Mouse (Mus musculus): ENCODE results near the gene Stx2. TPM values are rescaled to one million over a fixed set of nuclear protein-coding genes. Genes with fewer than 3 reads are reported as not detected.
"Not testable (repeated sequence)": the region's sequence is repeated elsewhere in the genome, so short reads cannot be mapped to it uniquely, and the experiment has no call there.

Stx2 gene
- total RNA-seq, 2 experiments from 2014 or later: 17.8 to 21.8 TPM

DNA sequence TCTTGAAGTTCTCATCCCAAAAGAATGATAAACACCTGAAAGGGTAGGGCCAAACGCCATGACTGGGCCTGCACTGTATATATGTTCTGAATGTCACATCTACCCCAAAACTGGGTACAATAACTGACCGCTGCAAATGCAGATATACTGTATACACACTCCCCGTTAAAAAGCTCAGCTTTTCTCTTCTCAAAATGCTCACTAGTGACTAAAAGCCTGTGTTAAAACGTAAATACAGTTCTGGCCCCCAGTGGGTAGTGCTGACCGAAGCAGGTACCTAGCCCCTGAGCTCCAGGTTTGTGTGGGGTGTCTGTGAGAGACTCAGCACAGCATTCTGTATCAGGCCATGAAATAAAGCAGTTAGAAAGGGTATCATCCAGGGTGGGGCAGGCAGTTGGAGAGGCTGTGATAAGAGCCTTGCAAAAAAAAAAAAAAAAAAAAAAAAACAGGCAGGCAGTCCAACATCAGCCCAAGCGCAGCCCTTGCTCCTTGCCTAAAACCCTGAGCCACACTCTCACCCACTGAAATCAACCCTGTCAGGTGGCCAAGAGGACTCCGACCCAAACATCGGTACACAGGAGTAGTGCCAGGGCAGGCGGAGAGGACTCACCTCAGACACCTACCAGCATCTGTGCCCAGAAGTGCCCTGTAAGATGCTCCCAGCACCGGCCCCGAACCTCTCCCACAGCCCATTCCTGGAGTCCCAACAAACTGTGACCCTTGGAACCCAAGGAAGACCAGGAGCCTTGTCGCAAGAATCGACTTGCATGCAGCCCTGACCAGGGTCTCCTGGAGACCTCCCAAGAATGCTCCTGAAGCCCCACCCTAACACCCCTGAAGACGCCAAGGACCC, 1.0 kb downstream of the Stx2 start:
- intact Hi-C loops (cut with DNase I): no loop called here
- DNase-seq (ENCODE audit: extremely low spot score in 1 of 2, low spot score in 2 of 2): no peak
- Histone ChIP-seq H3K4me3 (peak overlapping the region; percentile 63), H3K27ac (peak overlapping the region; percentile 83)
- TF ChIP-seq CTCF (IDR thresholded peaks at IDR 0.05): no peak

DNA sequence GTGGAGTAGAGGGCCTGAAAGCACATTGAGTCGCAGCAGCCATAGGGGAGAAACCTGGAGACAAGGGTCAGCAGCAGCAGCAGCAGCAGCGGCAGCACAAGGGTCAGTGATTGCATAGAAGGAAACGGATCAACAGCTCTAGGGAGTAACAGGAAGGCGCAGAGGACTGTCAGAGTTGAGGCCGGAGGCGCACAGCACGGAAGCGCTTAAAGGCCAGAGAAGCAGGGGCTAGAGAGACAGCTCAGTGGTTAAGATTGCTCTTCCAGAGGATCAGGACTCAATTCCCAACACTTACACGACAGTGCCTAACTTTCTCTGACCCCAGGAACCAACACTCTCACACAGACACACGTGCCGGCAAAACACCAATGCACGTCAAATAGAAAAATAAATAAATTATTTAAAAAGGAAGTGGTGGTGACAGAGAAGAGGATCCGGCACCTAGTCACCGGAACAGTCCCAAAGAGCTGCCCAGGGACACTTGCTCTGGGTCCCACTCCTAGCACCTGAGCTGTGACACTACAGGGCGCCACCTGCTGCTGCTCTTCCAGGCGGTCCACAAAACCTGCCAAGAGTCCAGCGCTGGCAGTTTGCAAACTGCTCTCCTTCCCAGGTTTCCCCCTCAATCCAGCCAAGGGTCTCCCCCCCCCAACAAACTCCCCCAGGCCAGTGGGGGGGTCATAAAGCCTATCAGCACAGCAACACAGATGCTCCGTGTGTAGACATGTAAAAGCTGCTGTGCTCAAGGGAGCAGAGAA, 2.2 kb downstream of the Stx2 start:
- no peak overlapping the region for H3K27ac ChIP-seq
- intact Hi-C loops (cut with DNase I): no loop called here
- no peak for DNase-seq (ENCODE audit: extremely low spot score in 1 of 2, low spot score in 2 of 2)

DNA sequence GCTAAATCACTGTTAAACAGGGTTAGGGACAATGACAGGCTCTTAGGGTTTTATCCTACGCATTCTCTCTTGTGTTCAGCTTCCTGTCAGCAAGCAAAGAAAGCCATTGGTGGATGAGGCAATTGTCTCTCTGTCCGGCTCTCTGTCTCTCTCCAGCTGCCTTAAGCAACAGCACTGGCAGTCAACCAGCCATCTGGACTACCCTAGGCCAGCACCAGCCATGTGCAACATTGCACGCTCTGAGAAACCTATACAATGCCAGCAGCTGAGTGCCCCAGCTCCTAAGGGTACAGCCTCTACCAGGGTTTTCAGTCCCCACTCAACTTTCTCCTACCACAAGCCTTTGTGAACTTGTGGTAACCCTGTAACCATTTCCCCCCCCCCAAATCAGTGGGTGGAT, 3.0 kb downstream of the Stx2 start:
- no peak for DNase-seq (ENCODE audit: extremely low spot score in 1 of 2, low spot score in 2 of 2)
- TF ChIP-seq CTCF (IDR thresholded peaks at IDR 0.05): no peak
- intact Hi-C loops (cut with DNase I): no loop called here

More for the DNA sequence above, 2.2 kb downstream of the Stx2 start:
- no peak overlapping the region for H3K4me3 ChIP-seq
- TF ChIP-seq CTCF (IDR thresholded peaks at IDR 0.05): no peak

GRCm38 (mm10) chr5:129002571-129003011, 5.8 kb downstream of the Stx2 start:
- intact Hi-C loops (cut with DNase I): no loop called here

More for the DNA sequence above, 3.0 kb downstream of the Stx2 start:
- H3K27ac ChIP-seq: peak overlapping the region; percentile 7; the same call in 1 of the 2 replicates
- no peak overlapping the region for H3K4me3 ChIP-seq

DNA sequence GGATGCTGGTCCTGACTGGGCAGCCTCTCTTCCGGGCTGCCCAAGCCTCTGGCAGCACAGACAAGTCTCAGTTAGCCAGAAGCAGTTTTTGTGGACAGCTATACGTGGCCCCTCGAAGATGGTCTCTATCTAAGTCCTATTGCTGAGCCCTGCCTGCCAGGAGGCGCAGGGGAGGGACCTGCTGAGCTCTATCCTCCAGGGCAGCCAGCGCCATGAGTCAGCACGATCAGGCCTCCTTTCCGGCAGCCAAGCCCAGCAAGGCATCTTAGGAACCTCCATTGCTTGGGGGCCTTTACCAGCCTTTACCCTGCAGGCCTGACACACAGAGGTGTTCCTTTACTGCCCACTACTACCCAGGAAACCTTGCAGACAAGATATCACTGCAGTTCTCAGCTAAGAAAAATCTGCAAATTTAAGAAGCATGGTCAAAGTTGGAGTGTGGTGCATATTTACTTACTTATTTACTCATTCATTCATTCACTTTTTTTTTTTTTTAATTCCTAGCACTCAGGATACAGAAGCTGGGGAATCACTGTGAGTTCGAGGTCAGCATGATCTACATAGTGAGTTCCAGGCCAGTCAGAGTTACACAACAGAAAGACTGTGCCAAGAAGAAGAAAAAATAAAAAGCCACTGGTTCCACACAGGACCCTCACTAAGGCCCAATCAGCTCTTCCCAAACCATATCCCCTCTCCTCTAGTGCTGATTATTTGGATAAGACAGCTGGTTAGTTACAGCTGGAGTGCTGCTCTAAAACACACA, 7.5 kb downstream of the Stx2 start:
- intact Hi-C loops (cut with DNase I): no loop called here
- no peak for DNase-seq (ENCODE audit: extremely low spot score in 1 of 2, low spot score in 2 of 2)
- H3K27ac ChIP-seq: no peak overlapping the region
- TF ChIP-seq CTCF (IDR thresholded peaks at IDR 0.05): no peak
- no peak overlapping the region for H3K4me3 ChIP-seq

More at GRCm38 (mm10) chr5:129002571-129003011, 5.8 kb downstream of the Stx2 start:
- no peak for DNase-seq (ENCODE audit: extremely low spot score in 1 of 2, low spot score in 2 of 2)
- no peak for TF ChIP-seq CTCF (IDR thresholded peaks at IDR 0.05)
- Histone ChIP-seq H3K27ac (no peak overlapping the region), H3K4me3 (no peak overlapping the region)

DNA sequence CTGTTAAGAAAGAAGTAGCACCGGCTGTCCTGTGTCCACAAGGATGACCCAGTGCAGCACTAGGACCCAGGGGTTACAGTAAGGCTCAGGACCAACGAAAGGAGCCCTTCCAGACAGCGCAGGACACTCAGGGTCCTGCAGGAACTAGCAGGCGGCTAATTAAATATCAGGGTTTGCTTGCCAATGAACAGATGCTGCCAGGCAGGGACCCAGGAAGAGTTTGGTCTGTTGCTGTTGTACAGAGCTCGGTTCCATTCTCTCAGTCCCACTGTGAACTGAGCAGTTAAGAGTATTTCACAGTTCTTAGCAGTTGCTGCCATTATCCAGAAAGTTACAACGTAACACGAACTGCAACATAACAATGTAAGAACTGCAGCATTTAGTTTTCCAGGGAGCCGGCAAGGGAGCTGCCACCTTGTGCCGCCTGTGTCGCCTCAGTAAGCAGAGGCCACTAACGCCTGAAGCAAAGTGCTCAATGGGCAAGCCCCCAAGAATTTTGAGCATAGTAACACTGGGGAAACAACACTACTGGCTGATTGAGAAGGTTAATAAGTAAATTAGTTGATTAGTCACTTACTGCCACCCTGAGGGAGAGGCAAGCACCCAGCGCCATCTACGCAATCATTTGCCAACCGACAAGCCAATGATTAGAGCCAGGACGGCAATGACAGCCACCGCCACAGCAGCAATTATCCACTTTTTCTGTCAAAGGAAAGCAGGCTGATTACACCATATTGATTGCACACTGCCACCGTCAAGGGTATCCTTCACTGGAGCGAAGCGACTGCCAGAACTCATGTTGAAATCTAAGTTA, 21.0 kb downstream of the Stx2 start:
- no peak for TF ChIP-seq CTCF (IDR thresholded peaks at IDR 0.05)
- intact Hi-C loops (cut with DNase I): no loop called here
- H3K4me3 ChIP-seq: no peak overlapping the region
- H3K27ac ChIP-seq: no peak overlapping the region
- DNase-seq (ENCODE audit: extremely low spot score in 1 of 2, low spot score in 2 of 2): no peak

GRCm38 (mm10) chr5:128985946-128986345, 22.4 kb downstream of the Stx2 start:
- no peak for TF ChIP-seq CTCF (IDR thresholded peaks at IDR 0.05)
- Histone ChIP-seq H3K27ac (no peak overlapping the region), H3K4me3 (no peak overlapping the region)
- no peak for DNase-seq (ENCODE audit: extremely low spot score in 1 of 2, low spot score in 2 of 2)
- intact Hi-C loops (cut with DNase I): no loop called here

DNA sequence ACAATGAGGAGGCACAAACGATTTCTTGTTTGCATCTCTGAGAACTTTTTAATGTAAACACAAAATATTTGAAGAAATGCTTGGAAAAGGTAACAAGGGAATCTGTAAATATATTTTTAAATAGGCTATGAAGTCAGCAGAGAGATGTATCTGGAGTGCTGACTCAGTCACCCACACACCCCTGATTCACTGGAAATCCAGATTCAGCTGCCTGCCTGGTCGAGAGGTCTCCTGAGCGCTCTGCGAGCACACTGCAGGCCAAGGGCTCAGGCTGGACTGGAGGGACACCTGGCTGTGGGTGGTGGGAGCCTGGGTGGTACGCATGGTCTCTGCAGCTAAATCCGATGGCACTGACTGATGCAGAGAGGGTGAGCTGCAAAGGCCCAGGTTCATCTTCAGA, 23.8 kb downstream of the Stx2 start:
- intact Hi-C loops (cut with DNase I): no loop called here
- no peak for TF ChIP-seq CTCF (IDR thresholded peaks at IDR 0.05)
- H3K4me3 ChIP-seq: no peak overlapping the region
- H3K27ac ChIP-seq: 0 out of 2 replicates have a peak overlapping the region, but pooled peaks have one; percentile 9
- no peak for DNase-seq (ENCODE audit: extremely low spot score in 1 of 2, low spot score in 2 of 2)

DNA sequence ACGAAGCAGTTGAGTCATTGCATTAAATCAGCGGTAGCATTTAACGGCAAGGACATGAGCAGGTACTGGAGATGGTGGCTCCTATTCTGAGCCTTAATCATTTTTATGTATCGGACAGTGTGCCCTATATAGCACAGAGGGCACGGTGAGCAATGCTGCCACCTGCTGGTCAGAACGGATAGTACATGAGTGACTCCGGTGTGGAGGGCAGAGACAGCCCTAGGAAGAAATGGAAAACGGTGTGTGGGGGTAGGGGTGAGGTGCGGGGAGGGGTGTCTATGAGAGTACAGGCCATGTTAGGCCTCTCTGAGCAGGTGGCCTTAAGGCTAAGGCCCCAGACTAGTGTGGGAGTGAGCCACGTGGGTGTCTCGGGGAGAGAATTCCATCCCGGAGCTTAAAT, 26.8 kb downstream of the Stx2 start:
- Histone ChIP-seq H3K27ac (no peak overlapping the region), H3K4me3 (no peak overlapping the region)
- peak; percentile 76 for TF ChIP-seq CTCF (IDR thresholded peaks at IDR 0.05)
- peak; percentile 43 to 80 for DNase-seq (ENCODE audit: extremely low spot score in 1 of 2, low spot score in 2 of 2)
- intact Hi-C loops (cut with DNase I): loop anchor here (2.0 kb wide), 1 partner anchor 251 kb away; no protein-coding TSS in a partner anchor

GRCm38 (mm10) chr5:128980857-128981256, 27.5 kb downstream of the Stx2 start:
- TF ChIP-seq CTCF (IDR thresholded peaks at IDR 0.05): no peak
- DNase-seq (ENCODE audit: extremely low spot score in 1 of 2, low spot score in 2 of 2): no peak
- Histone ChIP-seq H3K4me3 (no peak overlapping the region), H3K27ac (no peak overlapping the region)
- intact Hi-C loops (cut with DNase I): loop anchor here (2.0 kb wide), 1 partner anchor 250 kb away; no protein-coding TSS in a partner anchor

GRCm38 (mm10) chr5:128978957-128979356, 29.4 kb downstream of the Stx2 start:
- no peak overlapping the region for H3K27ac ChIP-seq
- no peak overlapping the region for H3K4me3 ChIP-seq
- no peak for DNase-seq (ENCODE audit: extremely low spot score in 1 of 2, low spot score in 2 of 2)
- intact Hi-C loops (cut with DNase I): no loop called here
- no peak for TF ChIP-seq CTCF (IDR thresholded peaks at IDR 0.05)

DNA sequence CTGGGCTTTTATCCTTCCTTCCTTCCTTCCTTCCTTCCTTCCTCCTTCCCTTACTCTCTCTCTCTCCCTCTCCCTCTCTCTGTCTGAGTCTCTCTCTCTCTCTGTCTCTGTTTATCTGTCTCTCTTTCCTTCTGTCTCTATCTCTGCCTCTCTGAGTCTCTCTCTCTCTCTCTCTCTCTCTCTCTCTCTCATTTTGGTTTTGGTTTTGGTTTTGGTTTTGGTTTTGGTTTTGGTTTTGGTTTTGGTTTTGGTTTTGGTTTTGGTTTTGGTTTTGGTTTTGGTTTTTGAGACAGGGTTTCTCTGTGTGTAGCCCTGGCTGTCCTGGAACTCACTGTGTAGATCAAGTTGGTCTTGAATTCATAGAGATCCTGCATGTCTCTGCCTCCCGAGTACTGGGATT, 30.9 kb downstream of the Stx2 start:
- intact Hi-C loops (cut with DNase I); DNase-seq (ENCODE audit: extremely low spot score in 1 of 2, low spot score in 2 of 2); H3K27ac ChIP-seq: not testable (repeated sequence)

More for the DNA sequence above, 30.9 kb downstream of the Stx2 start:
- not testable (repeated sequence) for H3K4me3 ChIP-seq

Data from left cerebral cortex, adult 2 months (tissue).